Mouse (Mus musculus): Measurements from ENCODE around the gene Tomm40. TPM values are rescaled to one million over a fixed set of nuclear protein-coding genes. Genes with fewer than 3 reads are reported as not detected.

Tomm40 gene
- total RNA-seq, 2 experiments from 2014 or later = 52.9 to 55.7 TPM

- no peak for DNase-seq
- intact Hi-C loops (cut with DNase I; ENCODE audit: low total_unique reads) = no loop called here
Observed at GRCm38 (mm10) chr7:19716055-19716682, 931 bp upstream of the Tomm40 start.

GRCm38 (mm10) chr7:19714836-19715235, 402 bp downstream of the Tomm40 start:
- intact Hi-C loops (cut with DNase I; ENCODE audit: low total_unique reads) = no loop called here
- DNase-seq = peak; percentile 37

- intact Hi-C loops (cut with DNase I; ENCODE audit: low total_unique reads) = no loop called here
- DNase-seq = no peak
Observed at GRCm38 (mm10) chr7:19713598-19713997, 1.6 kb downstream of the Tomm40 start.

DNA sequence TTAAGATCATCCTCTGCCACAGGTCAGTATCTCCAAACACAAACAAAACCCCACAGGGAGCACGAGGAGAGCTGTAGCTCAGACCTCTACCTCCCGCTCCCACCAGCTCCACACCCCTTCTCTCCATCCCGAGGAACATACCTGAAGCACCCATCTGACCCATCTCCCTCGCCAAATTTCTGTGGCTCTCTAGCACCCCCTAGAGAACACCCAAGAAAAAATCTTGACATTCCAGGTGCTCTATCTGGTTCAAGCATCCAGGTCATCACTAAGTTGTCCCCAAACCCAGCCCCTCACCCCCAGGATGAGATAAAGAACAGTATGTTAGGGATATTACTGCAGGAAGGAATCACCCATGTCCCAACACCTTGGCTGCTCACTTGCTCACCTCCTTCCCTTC, 2.0 kb downstream of the Tomm40 start:
- intact Hi-C loops (cut with DNase I; ENCODE audit: low total_unique reads) = no loop called here
- DNase-seq = no peak

DNA sequence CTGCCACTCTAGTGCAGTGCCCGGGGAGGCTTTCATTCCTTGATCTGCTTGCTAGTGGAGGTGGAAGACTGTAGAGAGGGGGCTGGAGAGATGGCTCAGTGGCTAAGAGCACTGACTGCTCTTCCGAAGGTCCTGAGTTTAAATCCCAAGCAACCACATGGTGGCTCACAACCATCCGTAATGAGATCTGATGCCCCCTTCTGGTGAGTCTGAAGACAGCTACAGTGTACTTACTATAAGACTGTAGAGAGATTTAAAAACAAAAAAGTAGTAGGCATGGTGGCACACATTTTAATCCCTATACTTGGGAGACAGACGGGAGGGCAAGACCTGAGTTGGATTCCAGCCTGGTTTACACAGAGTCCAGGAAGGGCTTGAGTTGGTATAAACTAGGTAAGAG, 2.8 kb downstream of the Tomm40 start:
- no peak for DNase-seq
- intact Hi-C loops (cut with DNase I; ENCODE audit: low total_unique reads) = no loop called here

- intact Hi-C loops (cut with DNase I; ENCODE audit: low total_unique reads) = no loop called here
- DNase-seq = no peak
Observed at GRCm38 (mm10) chr7:19710650-19711049, 4.6 kb downstream of the Tomm40 start.

GRCm38 (mm10) chr7:19705271-19705670, 10.0 kb downstream of the Tomm40 start:
- intact Hi-C loops (cut with DNase I; ENCODE audit: low total_unique reads) = no loop called here

GRCm38 (mm10) chr7:19704475-19704874, 10.8 kb downstream of the Tomm40 start:
- intact Hi-C loops (cut with DNase I; ENCODE audit: low total_unique reads) = no loop called here
- DNase-seq = no peak

More at GRCm38 (mm10) chr7:19705271-19705670, 10.0 kb downstream of the Tomm40 start:
- DNase-seq = no peak

DNA sequence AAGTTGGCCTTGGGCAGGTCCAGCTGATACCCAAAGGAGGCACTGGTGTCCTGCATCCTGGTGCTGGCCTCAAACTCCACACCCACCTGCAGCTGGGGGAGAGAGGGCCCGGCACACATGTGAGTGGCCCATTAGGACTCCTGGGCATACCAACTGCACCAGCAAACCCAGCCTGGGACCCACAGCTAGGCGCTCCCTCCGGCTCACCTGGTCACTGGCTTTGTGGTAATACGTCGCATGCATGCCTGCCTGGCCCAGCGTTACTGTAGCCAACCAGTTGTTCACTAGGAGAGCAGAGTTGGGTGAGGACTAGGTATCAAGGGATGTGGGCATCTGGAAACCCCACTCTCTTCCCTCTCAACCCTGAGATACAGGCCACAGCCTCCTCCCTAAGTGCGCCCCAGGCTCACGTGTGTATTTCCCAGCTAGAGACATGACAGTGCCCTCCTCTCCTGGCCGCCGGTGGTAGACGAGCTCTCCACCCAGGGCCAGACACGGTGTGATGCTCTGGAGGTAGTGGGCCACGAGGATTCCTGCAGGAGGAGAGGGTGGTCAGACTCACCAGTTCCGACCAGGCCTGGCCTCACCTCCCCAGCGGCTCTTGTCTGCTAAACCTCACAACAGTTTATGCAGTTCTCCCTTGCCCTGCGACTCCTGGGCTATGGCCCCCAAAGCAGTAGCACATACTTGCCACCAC, 12.2 kb downstream of the Tomm40 start:
- intact Hi-C loops (cut with DNase I; ENCODE audit: low total_unique reads) = loop anchor here (2.0 kb wide), 1 partner anchor 34 kb away; no protein-coding TSS in a partner anchor
- no peak for DNase-seq

GRCm38 (mm10) chr7:19701069-19701761, 14.0 kb downstream of the Tomm40 start:
- intact Hi-C loops (cut with DNase I; ENCODE audit: low total_unique reads) = no loop called here
- DNase-seq = peak; percentile 79

DNA sequence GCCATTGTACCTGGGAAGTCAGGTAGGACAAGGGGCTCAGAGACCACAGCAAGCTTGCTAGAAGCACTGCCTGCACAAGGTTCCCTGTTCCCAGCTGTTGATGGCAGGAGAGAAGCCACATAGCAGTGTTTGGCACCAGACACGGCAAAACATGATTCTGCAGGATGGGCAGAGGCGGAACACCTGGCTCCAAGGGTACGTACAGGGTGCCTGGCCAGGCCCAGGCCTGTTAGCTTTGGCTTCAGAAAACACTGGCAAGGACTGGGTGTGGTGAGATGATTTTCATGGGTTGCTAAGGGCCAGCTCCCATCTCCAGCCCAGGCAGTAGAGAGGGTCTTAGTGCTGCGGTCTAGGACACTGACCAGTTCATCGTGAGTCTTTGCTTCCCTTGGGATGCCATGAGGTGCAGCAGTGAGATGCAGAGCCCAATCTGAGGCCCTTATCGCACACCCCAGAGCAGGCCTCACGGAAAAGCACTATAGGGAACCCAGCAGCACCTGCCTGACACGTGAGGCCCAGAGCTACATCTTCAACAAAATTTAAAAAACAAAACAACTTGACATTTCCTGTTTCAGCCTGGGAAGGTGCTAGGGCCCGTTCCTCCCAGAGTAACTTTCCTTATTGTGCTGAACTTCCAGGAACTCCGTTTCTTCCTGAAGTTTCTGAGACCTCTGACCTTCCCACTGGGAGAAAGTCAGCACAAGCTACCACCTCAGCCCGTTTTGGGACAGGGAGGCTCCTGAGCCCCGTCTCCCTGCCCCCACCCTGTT, 14.8 kb downstream of the Tomm40 start:
- DNase-seq = no peak
- intact Hi-C loops (cut with DNase I; ENCODE audit: low total_unique reads) = no loop called here

DNA sequence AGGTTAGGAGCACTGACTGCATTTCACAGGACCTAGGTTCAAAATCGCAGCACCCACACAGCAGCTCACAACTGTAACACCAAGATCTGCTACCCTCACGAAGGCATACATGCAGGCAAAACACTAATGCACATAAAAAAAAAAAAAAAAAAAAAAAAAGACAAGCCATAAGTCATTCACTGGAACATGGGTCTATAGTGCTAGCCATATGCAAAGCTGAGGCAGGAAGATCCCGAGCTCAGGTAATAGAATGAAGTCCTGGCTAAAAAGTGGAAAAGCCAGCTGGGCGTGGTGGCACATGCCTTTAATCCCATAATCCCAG, 15.4 kb downstream of the Tomm40 start:
- intact Hi-C loops (cut with DNase I; ENCODE audit: low total_unique reads) = no loop called here
- no peak for DNase-seq

- intact Hi-C loops (cut with DNase I; ENCODE audit: low total_unique reads) = no loop called here
Observed at GRCm38 (mm10) chr7:19698907-19699826, 16.1 kb downstream of the Tomm40 start, which contains the start of gene Apoe. Gene Apoe (minus strand): TSS chr7:19699188.

GRCm38 (mm10) chr7:19697949-19698906, 17.0 kb downstream of the Tomm40 start:
- intact Hi-C loops (cut with DNase I; ENCODE audit: low total_unique reads) = no loop called here

More at GRCm38 (mm10) chr7:19698907-19699826, 16.1 kb downstream of the Tomm40 start, which contains the start of gene Apoe:
- peak; percentile 42 for DNase-seq

DNA sequence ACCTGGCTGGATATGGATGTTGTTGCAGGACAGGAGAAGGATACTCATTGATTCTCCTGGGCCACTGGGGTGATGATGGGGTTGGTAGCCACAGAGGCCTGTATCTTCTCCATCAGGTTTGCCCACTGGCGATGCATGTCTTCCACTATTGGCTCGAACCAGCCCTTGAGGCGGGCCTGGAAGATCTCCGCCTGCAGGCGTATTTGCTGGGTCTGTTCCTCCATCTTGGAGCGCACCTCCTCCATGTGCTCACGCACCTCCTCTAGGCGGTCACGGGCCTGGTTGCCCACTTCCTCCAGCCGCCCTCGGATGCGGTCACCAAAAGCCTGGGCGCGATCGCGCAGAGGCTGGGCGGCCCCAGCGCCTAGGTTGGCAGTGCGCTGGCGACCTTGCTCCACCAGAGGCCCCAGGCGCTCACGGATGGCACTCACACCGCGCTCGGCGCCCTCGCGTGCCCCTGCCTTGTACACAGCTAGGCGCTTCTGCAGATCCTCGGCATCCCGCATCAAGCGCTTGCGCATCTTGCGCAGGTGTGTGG, 18.8 kb downstream of the Tomm40 start:
- intact Hi-C loops (cut with DNase I; ENCODE audit: low total_unique reads) = no loop called here
- DNase-seq = no peak

More at GRCm38 (mm10) chr7:19697949-19698906, 17.0 kb downstream of the Tomm40 start:
- no peak for DNase-seq

DNA sequence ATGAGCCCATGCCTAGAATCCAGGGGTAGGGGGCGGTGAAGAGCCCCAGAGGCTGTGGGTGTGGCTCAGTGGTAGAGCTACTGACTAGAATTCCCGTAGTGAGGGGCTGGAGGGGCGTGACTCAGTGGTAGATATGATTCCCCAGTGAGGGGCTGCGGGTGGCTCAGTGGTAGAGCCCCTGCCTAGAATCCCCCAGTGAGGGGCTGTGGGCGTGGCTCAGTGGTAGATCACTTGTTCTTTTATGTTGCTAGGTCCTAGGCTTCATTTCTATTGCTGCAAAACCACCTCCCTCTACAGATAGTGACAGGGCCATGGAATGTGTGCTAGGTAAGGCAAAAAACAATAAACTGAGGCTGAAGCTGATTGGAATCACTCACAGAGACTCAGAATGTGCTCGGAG, 19.4 kb downstream of the Tomm40 start:
- intact Hi-C loops (cut with DNase I; ENCODE audit: low total_unique reads) = no loop called here
- DNase-seq = no peak

- intact Hi-C loops (cut with DNase I; ENCODE audit: low total_unique reads) = no loop called here
- no peak for DNase-seq
Observed at GRCm38 (mm10) chr7:19695213-19695594, 20.0 kb downstream of the Tomm40 start.

Data from gastrocnemius, postnatal 14 days (tissue).